Mouse (Mus musculus): ENCODE data around the gene Olfr959. TPM values are rescaled to one million over a fixed set of nuclear protein-coding genes. Genes with fewer than 3 reads are reported as not detected.

The Olfr959 gene
- total and polyA plus RNA-seq, 3 experiments = not detected

DNA sequence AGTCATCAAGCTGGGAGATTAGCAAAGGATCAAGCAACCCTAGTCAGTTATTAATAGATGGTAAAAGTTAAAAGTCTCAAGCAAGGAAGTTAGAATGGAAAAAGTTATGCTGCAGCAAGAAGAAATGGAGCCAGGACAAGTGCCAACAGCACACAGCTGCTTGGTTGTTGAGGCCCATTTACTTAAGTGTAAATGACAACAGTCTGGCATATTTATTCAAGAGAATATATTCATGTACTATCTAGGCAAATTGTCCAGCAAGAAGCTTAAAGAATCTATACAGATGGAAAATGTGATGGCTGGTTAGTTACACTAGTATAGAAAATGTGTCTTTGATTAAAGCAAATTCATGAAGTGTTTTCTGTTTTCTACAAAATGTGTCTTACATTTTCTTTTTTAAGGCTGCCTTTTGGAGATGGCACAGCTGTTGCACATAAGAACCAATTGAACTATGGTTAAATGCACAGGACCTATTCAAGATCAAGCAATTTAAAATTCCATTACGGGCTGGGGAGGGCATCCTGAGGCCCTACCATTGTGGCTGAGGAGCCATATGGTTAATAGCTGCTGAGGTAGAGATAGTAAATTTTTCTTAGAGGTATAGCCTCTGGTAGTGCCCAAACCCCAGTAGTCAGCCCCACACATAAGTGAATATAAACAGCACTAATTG, 51.6 kb downstream of the Olfr959 start:
- no peaks in the 10 kb centered on the region for H3K27me3 ChIP-seq (replicated peaks)
- no peaks in the 10 kb centered on the region for H3K4me1 ChIP-seq (ENCODE audit: control insufficient read depth in 1 of 2, insufficient read depth in 2 of 2)
- in situ Hi-C loops (cut with MboI; ENCODE audit: low pct_ligation_motif_present, low pct_unique_long_range_greater_than_20kb, low sequenced_read_pairs) = no loop called here
- H3K36me3 ChIP-seq (replicated peaks in 1 of 2; ENCODE audit: control insufficient read depth in 1 of 2, insufficient read depth in 1 of 2, low read length in 1 of 2) = no peaks in the 10 kb centered on the region
- no peak for DNase-seq (ENCODE audit: extremely low read depth)
- dilution Hi-C loops (cut with MboI; ENCODE audit: extremely low pct_ligation_motif_present, extremely low pct_unique_long_range_greater_than_20kb, low sequenced_read_pairs) = no loop called here
- H3K9me3 ChIP-seq (replicated peaks; ENCODE audit: low read length) = no peaks in the 10 kb centered on the region
- TF ChIP-seq POLR2AphosphoS2 (IDR thresholded peaks at IDR 0.05; ENCODE audit: low read depth, low read length) (no peak), MXI1 (IDR thresholded peaks at IDR 0.05; ENCODE audit: low read depth, low read length) (no peak), RAD21 (IDR thresholded peaks at IDR 0.05; ENCODE audit: low read depth, low read length) (no peak), NRF1 (IDR thresholded peaks at IDR 0.05; ENCODE audit: low read depth, low read length) (no peak)
- no peak overlapping the region for H3K9ac ChIP-seq (ENCODE audit: insufficient read depth, low read depth)
- H3K79me2 ChIP-seq (replicated peaks; ENCODE audit: control insufficient read depth, extremely low read depth, insufficient read depth, poor library complexity, severe bottlenecking) = no peaks in the 10 kb centered on the region
- H3K27ac ChIP-seq (ENCODE audit: insufficient read depth, low read depth) = no peak overlapping the region
- H3K4me3 ChIP-seq (replicated peaks in 1 of 3; ENCODE audit: low read depth in 2 of 3, low read length in 2 of 3, poor library complexity in 1 of 3) = no peak overlapping the region
- H3K4me2 ChIP-seq (ENCODE audit: insufficient read depth, low read depth, poor library complexity, severe bottlenecking) = no peak overlapping the region

Other genes starting within 250 kb of the Olfr959 start
- not detected in 2 replicates for gene Olfr948, start 249.5 kb downstream of the Olfr959 start, total RNA-seq (2012; rRNA removed)
- not detected in 2 replicates for gene Olfr948, start 249.5 kb downstream of the Olfr959 start, total RNA-seq (2014; rRNA removed)
- not detected in 2 replicates for gene Olfr948, start 249.5 kb downstream of the Olfr959 start, polyA plus RNA-seq (2012; ENCODE audit: insufficient read length, low read depth)
- not detected in 2 replicates for gene Olfr951, start 188.2 kb downstream of the Olfr959 start, total RNA-seq (2012; rRNA removed)
- not detected in 2 replicates for gene Olfr951, start 188.2 kb downstream of the Olfr959 start, total RNA-seq (2014; rRNA removed)
- gene Olfr951, start 188.2 kb downstream of the Olfr959 start, polyA plus RNA-seq (2012; ENCODE audit: insufficient read length, low read depth) = not detected in 2 replicates
- not detected in 2 replicates for gene Olfr952, start 148.4 kb downstream of the Olfr959 start, total RNA-seq (2012; rRNA removed)
- gene Olfr952, start 148.4 kb downstream of the Olfr959 start, total RNA-seq (2014; rRNA removed) = not detected in 2 replicates
- not detected in 2 replicates for gene Olfr952, start 148.4 kb downstream of the Olfr959 start, polyA plus RNA-seq (2012; ENCODE audit: insufficient read length, low read depth)
- not detected in 2 replicates for gene Olfr954, start 118.9 kb downstream of the Olfr959 start, total RNA-seq (2012; rRNA removed)
- not detected in 2 replicates for gene Olfr954, start 118.9 kb downstream of the Olfr959 start, total RNA-seq (2014; rRNA removed)
- not detected in 2 replicates for gene Olfr954, start 118.9 kb downstream of the Olfr959 start, polyA plus RNA-seq (2012; ENCODE audit: insufficient read length, low read depth)
- gene Olfr955, start 103.6 kb downstream of the Olfr959 start, total RNA-seq (2012; rRNA removed) = not detected in 2 replicates
- not detected in 2 replicates for gene Olfr955, start 103.6 kb downstream of the Olfr959 start, total RNA-seq (2014; rRNA removed)
- gene Olfr955, start 103.6 kb downstream of the Olfr959 start, polyA plus RNA-seq (2012; ENCODE audit: insufficient read length, low read depth) = not detected in 2 replicates
- not detected in 2 replicates for gene Olfr44, start 81.6 kb downstream of the Olfr959 start, total RNA-seq (2012; rRNA removed)
- gene Olfr44, start 81.6 kb downstream of the Olfr959 start, total RNA-seq (2014; rRNA removed) = not detected in 2 replicates
- gene Olfr44, start 81.6 kb downstream of the Olfr959 start, polyA plus RNA-seq (2012; ENCODE audit: insufficient read length, low read depth) = not detected in 2 replicates
- not detected in 2 replicates for gene Olfr957, start 59.8 kb downstream of the Olfr959 start, total RNA-seq (2012; rRNA removed)
- not detected in 2 replicates for gene Olfr957, start 59.8 kb downstream of the Olfr959 start, total RNA-seq (2014; rRNA removed)
- not detected in 2 replicates for gene Olfr957, start 59.8 kb downstream of the Olfr959 start, polyA plus RNA-seq (2012; ENCODE audit: insufficient read length, low read depth)
- gene Olfr958, start 21.5 kb downstream of the Olfr959 start, total RNA-seq (2012; rRNA removed) = not detected in 2 replicates
- not detected in 2 replicates for gene Olfr958, start 21.5 kb downstream of the Olfr959 start, total RNA-seq (2014; rRNA removed)
- gene Olfr958, start 21.5 kb downstream of the Olfr959 start, polyA plus RNA-seq (2012; ENCODE audit: insufficient read length, low read depth) = not detected in 2 replicates
- not detected in 2 replicates for gene AW551984, start 28.8 kb upstream of the Olfr959 start, total RNA-seq (2012; rRNA removed)
- gene AW551984, start 28.8 kb upstream of the Olfr959 start, total RNA-seq (2014; rRNA removed) = not detected in 2 replicates
- not detected in 2 replicates for gene AW551984, start 28.8 kb upstream of the Olfr959 start, polyA plus RNA-seq (2012; ENCODE audit: insufficient read length, low read depth)
- gene Olfr148, start 35.1 kb upstream of the Olfr959 start, total RNA-seq (2012; rRNA removed) = not detected in 2 replicates
- not detected in 2 replicates for gene Olfr148, start 35.1 kb upstream of the Olfr959 start, total RNA-seq (2014; rRNA removed)
- not detected in 2 replicates for gene Olfr148, start 35.1 kb upstream of the Olfr959 start, polyA plus RNA-seq (2012; ENCODE audit: insufficient read length, low read depth)
- not detected in 2 replicates for gene Olfr960, start 45.8 kb upstream of the Olfr959 start, total RNA-seq (2012; rRNA removed)
- gene Olfr960, start 45.8 kb upstream of the Olfr959 start, total RNA-seq (2014; rRNA removed) = not detected in 2 replicates
- not detected in 2 replicates for gene Olfr960, start 45.8 kb upstream of the Olfr959 start, polyA plus RNA-seq (2012; ENCODE audit: insufficient read length, low read depth)
- not detected in 2 replicates for gene Olfr961, start 69.5 kb upstream of the Olfr959 start, total RNA-seq (2012; rRNA removed)
- not detected in 2 replicates for gene Olfr961, start 69.5 kb upstream of the Olfr959 start, total RNA-seq (2014; rRNA removed)
- gene Olfr961, start 69.5 kb upstream of the Olfr959 start, polyA plus RNA-seq (2012; ENCODE audit: insufficient read length, low read depth) = not detected in 2 replicates
- gene Olfr963, start 91.6 kb upstream of the Olfr959 start, total RNA-seq (2012; rRNA removed) = not detected in 2 replicates
- gene Olfr963, start 91.6 kb upstream of the Olfr959 start, total RNA-seq (2014; rRNA removed) = not detected in 2 replicates
- not detected in 2 replicates for gene Olfr963, start 91.6 kb upstream of the Olfr959 start, polyA plus RNA-seq (2012; ENCODE audit: insufficient read length, low read depth)
- gene Olfr149, start 131.5 kb upstream of the Olfr959 start, total RNA-seq (2012; rRNA removed) = not detected in 2 replicates
- gene Olfr149, start 131.5 kb upstream of the Olfr959 start, total RNA-seq (2014; rRNA removed) = not detected in 2 replicates
- not detected in 2 replicates for gene Olfr149, start 131.5 kb upstream of the Olfr959 start, polyA plus RNA-seq (2012; ENCODE audit: insufficient read length, low read depth)
- gene Olfr965, start 135.8 kb upstream of the Olfr959 start, total RNA-seq (2012; rRNA removed) = not detected in 2 replicates
- gene Olfr965, start 135.8 kb upstream of the Olfr959 start, total RNA-seq (2014; rRNA removed) = not detected in 2 replicates
- not detected in 2 replicates for gene Olfr965, start 135.8 kb upstream of the Olfr959 start, polyA plus RNA-seq (2012; ENCODE audit: insufficient read length, low read depth)
- gene Olfr150, start 155.4 kb upstream of the Olfr959 start, total RNA-seq (2012; rRNA removed) = not detected in 2 replicates
- not detected in 2 replicates for gene Olfr150, start 155.4 kb upstream of the Olfr959 start, total RNA-seq (2014; rRNA removed)
- gene Olfr150, start 155.4 kb upstream of the Olfr959 start, polyA plus RNA-seq (2012; ENCODE audit: insufficient read length, low read depth) = not detected in 2 replicates
- not detected in 2 replicates for gene Olfr967, start 170.7 kb upstream of the Olfr959 start, total RNA-seq (2012; rRNA removed)
- gene Olfr967, start 170.7 kb upstream of the Olfr959 start, total RNA-seq (2014; rRNA removed) = not detected in 2 replicates
- gene Olfr967, start 170.7 kb upstream of the Olfr959 start, polyA plus RNA-seq (2012; ENCODE audit: insufficient read length, low read depth) = not detected in 2 replicates
- gene Olfr968, start 207.7 kb upstream of the Olfr959 start, total RNA-seq (2012; rRNA removed) = not detected in 2 replicates
- not detected in 2 replicates for gene Olfr968, start 207.7 kb upstream of the Olfr959 start, total RNA-seq (2014; rRNA removed)
- not detected in 2 replicates for gene Olfr968, start 207.7 kb upstream of the Olfr959 start, polyA plus RNA-seq (2012; ENCODE audit: insufficient read length, low read depth)
- gene Olfr969, start 215.4 kb upstream of the Olfr959 start, total RNA-seq (2012; rRNA removed) = not detected in 2 replicates
- gene Olfr969, start 215.4 kb upstream of the Olfr959 start, total RNA-seq (2014; rRNA removed) = not detected in 2 replicates
- not detected in 2 replicates for gene Olfr969, start 215.4 kb upstream of the Olfr959 start, polyA plus RNA-seq (2012; ENCODE audit: insufficient read length, low read depth)
- not detected in 2 replicates for gene Olfr970, start 233.3 kb upstream of the Olfr959 start, total RNA-seq (2012; rRNA removed)
- not detected in 2 replicates for gene Olfr970, start 233.3 kb upstream of the Olfr959 start, total RNA-seq (2014; rRNA removed)
- not detected in 2 replicates for gene Olfr970, start 233.3 kb upstream of the Olfr959 start, polyA plus RNA-seq (2012; ENCODE audit: insufficient read length, low read depth)